Mouse (Mus musculus): ENCODE data around the gene Tspan15. TPM values are rescaled to one million over a fixed set of nuclear protein-coding genes. Genes with fewer than 3 reads are reported as not detected.

Tspan15 gene
- total and polyA plus RNA-seq, 3 experiments, result 0.23 to 2.2 TPM; not detected in 1

DNA sequence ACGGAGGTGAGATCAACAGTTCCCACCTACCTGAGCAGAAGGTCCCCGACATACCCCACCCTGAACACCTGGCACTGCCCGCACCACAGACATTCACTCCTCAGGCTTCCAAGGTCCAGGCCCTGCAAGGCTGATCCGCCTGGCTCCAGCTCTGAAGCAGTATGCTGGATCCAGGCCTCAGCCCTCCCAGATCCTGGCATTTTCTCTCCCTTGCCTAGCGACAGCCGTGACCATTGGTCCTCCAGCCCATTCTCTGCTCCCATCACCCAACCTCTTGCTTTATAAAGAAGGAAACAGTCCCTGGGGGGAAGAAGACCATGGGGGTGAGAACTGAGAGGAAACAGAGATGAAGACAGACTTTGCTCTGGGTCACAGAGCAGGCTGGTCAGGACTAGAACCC, 37.0 kb downstream of the Tspan15 start:
- H3K9me3 ChIP-seq (replicated peaks; ENCODE audit: insufficient read depth, low read length), result no peaks in the 10 kb centered on the region
- H3K27me3 ChIP-seq (ENCODE audit: control insufficient read depth in 1 of 2, insufficient read depth in 2 of 2, low read length in 2 of 2), result no peaks in the 10 kb centered on the region
- H3K27ac ChIP-seq (ENCODE audit: control insufficient read depth, low read depth, low read length), result no peak overlapping the region
- no peaks in the 10 kb centered on the region for H3K79me2 ChIP-seq (ENCODE audit: control insufficient read depth, insufficient read depth, low read length, poor library complexity)
- H3K36me3 ChIP-seq (ENCODE audit: control insufficient read depth in 1 of 2, insufficient read depth in 2 of 2, low read length in 2 of 2), result no peaks in the 10 kb centered on the region
- TF ChIP-seq NELFE (IDR thresholded peaks at IDR 0.05; ENCODE audit: low read depth, low read length) (no peak), CHD1 (IDR thresholded peaks at IDR 0.05; ENCODE audit: low read depth, low read length) (no peak), TBP (IDR thresholded peaks at IDR 0.05; ENCODE audit: low read depth, low read length) (no peak), POLR2AphosphoS5 (IDR thresholded peaks at IDR 0.05; ENCODE audit: borderline replicate concordance, low read depth, low read length) (no peak), SIN3A (IDR thresholded peaks at IDR 0.05; ENCODE audit: low read length) (no peak), MAX (IDR thresholded peaks at IDR 0.05; ENCODE audit: low read length) (no peak), EP300 (IDR thresholded peaks at IDR 0.05; ENCODE audit: low read depth in 1 of 2, low read length in 2 of 2) (no peak), RAD21 (IDR thresholded peaks at IDR 0.05; ENCODE audit: low read depth, low read length) (no peak), GABPA (IDR thresholded peaks at IDR 0.05; ENCODE audit: low read depth, low read length) (no peak), ZKSCAN1 (IDR thresholded peaks at IDR 0.05; ENCODE audit: low read depth, low read length) (no peak), POLR2AphosphoS2 (IDR thresholded peaks at IDR 0.05; ENCODE audit: low read length) (no peak), CHD2 (IDR thresholded peaks at IDR 0.05; ENCODE audit: low read length) (no peak), ETS1 (IDR thresholded peaks at IDR 0.05; ENCODE audit: low read depth, low read length) (no peak), SMC3 (IDR thresholded peaks at IDR 0.05; ENCODE audit: low read depth, low read length) (no peak), ZMIZ1 (IDR thresholded peaks at IDR 0.05; ENCODE audit: low read depth, low read length) (no peak), MEF2A (IDR thresholded peaks at IDR 0.05; ENCODE audit: extremely low read depth, insufficient replicate concordance, low read depth, low read length, poor library complexity, severe bottlenecking) (no peak), UBTF (IDR thresholded peaks at IDR 0.05; ENCODE audit: borderline replicate concordance, insufficient read depth, low read depth, low read length) (no peak)
- no peak overlapping the region for H3K4me3 ChIP-seq (ENCODE audit: control insufficient read depth in 1 of 2, insufficient read depth in 1 of 2, low read depth in 2 of 2, low read length in 2 of 2)
- no peak overlapping the region for H3K9ac ChIP-seq (ENCODE audit: control insufficient read depth, low read depth, low read length, poor library complexity, severe bottlenecking)
- no peak for DNase-seq (ENCODE audit: low read depth, low spot score)
- no peaks in the 10 kb centered on the region for H3K4me1 ChIP-seq (ENCODE audit: control insufficient read depth in 1 of 2, insufficient read depth in 2 of 2, low read length in 2 of 2)

- no peaks in the 10 kb centered on the region for H3K27me3 ChIP-seq (ENCODE audit: control insufficient read depth in 1 of 2, insufficient read depth in 2 of 2, low read length in 2 of 2)
- no peaks in the 10 kb centered on the region for H3K36me3 ChIP-seq (ENCODE audit: control insufficient read depth in 1 of 2, insufficient read depth in 2 of 2, low read length in 2 of 2)
- peak; percentile 11 for DNase-seq (ENCODE audit: low read depth, low spot score)
- no peak overlapping the region for H3K9ac ChIP-seq (ENCODE audit: control insufficient read depth, low read depth, low read length, poor library complexity, severe bottlenecking)
- no peak overlapping the region for H3K4me3 ChIP-seq (ENCODE audit: control insufficient read depth in 1 of 2, insufficient read depth in 1 of 2, low read depth in 2 of 2, low read length in 2 of 2)
- TF ChIP-seq MEF2A (IDR thresholded peaks at IDR 0.05; ENCODE audit: extremely low read depth, insufficient replicate concordance, low read depth, low read length, poor library complexity, severe bottlenecking) (no peak), ETS1 (IDR thresholded peaks at IDR 0.05; ENCODE audit: low read depth, low read length) (0 out of 2 replicates have a peak, but pooled peaks have one; percentile 11), SMC3 (IDR thresholded peaks at IDR 0.05; ENCODE audit: low read depth, low read length) (no peak), SIN3A (IDR thresholded peaks at IDR 0.05; ENCODE audit: low read length) (no peak)
- H3K4me1 ChIP-seq (ENCODE audit: control insufficient read depth in 1 of 2, insufficient read depth in 2 of 2, low read length in 2 of 2), result no peaks in the 10 kb centered on the region
- H3K9me3 ChIP-seq (replicated peaks; ENCODE audit: insufficient read depth, low read length), result no peaks in the 10 kb centered on the region
- H3K27ac ChIP-seq (ENCODE audit: control insufficient read depth, low read depth, low read length), result no peak overlapping the region
- H3K79me2 ChIP-seq (ENCODE audit: control insufficient read depth, insufficient read depth, low read length, poor library complexity), result no peaks in the 10 kb centered on the region
These were observed 38.3 kb downstream of the Tspan15 start for GRCm38 (mm10) chr10:62192701-62193157.

Data from MEL (cell line).